In genomic region chr6:42509311-42509710, GRCm38 (mm10) we compare ENCODE assay signal across 26 mouse cellular contexts. TPM values are rescaled to one million over a fixed set of nuclear protein-coding genes. Genes with fewer than 3 reads are reported as not detected.
DNase-seq lines count a peak whose midpoint lies in the region; ATAC-seq and TF ChIP-seq lines count a peak whose summit lies in the region.
"Had no signal": no experiment of that assay in that cellular context is flagged by ENCODE, and none has a peak within 500 bp of the region (broad histone marks: within the 10 kb centered on the region; RNA-seq: fewer than 3 reads in every experiment).

No protein-coding gene starts in this region.

- H3K27ac ChIP-seq in lung, embryonic 14.5 days (ENCODE audit: low read depth): no peak overlapping the region
- H3K27ac ChIP-seq: embryonic facial prominence, embryonic 12.5 days; hindbrain, embryonic 10.5 days; hindbrain, embryonic 14.5 days; intestine, embryonic 15.5 days had no signal

- H3K36me3 ChIP-seq in lung, embryonic 14.5 days (ENCODE audit: insufficient read depth): no peaks in the 10 kb centered on the region
- H3K36me3 ChIP-seq: embryonic facial prominence, embryonic 12.5 days; G1E; heart, embryonic 12.5 days; hindbrain, embryonic 10.5 days; intestine, embryonic 15.5 days had no signal

- no peak overlapping the region for H3K4me3 ChIP-seq in lung, embryonic 14.5 days (ENCODE audit: low read depth, low read length)
- H3K4me3 ChIP-seq: embryonic facial prominence, embryonic 12.5 days; heart, embryonic 12.5 days; hindbrain, embryonic 10.5 days; intestine, embryonic 15.5 days had no signal

- no peak overlapping the region for H3K4me2 ChIP-seq in lung, embryonic 14.5 days
- H3K4me2 ChIP-seq: embryonic facial prominence, embryonic 12.5 days; heart, embryonic 12.5 days; hindbrain, embryonic 14.5 days; intestine, embryonic 15.5 days had no signal

- H3K9me3 ChIP-seq in lung, embryonic 14.5 days (ENCODE audit: low read depth, low read length): no peaks in the 10 kb centered on the region
- H3K9me3 ChIP-seq: embryonic facial prominence, embryonic 12.5 days; G1E; heart, embryonic 12.5 days; hindbrain, embryonic 10.5 days; intestine, embryonic 15.5 days had no signal

- no peaks in the 10 kb centered on the region for H3K4me1 ChIP-seq in lung, embryonic 14.5 days (ENCODE audit: insufficient read depth)
- H3K4me1 ChIP-seq: embryonic facial prominence, embryonic 12.5 days; heart, embryonic 12.5 days; hindbrain, embryonic 10.5 days; intestine, embryonic 15.5 days had no signal

- peak; percentile 41 for DNase-seq in lung, embryonic 14.5 days
- no peak for DNase-seq in lung, postnatal 25 days (ENCODE audit: low spot score)
- peak; percentile 93 for DNase-seq in Muller cell, postnatal 12 days (ENCODE audit: inconsistent ontology term)
- DNase-seq in brain, adult 2 months (ENCODE audit: low read depth, low spot score): peak; percentile 2
- DNase-seq in mesoderm, embryonic 11.5 days (ENCODE audit: low read depth, low spot score): peak; percentile 8
- DNase-seq in testis, postnatal 10 days (ENCODE audit: low spot score): no peak
- no peak for DNase-seq in testis, postnatal 14 days (ENCODE audit: low spot score)
- DNase-seq: adrenal gland, postnatal 25 days; B cell, adult 2 months; cerebellum, adult 11 months; cerebellum, adult 8-10 months; cerebellum, postnatal 14 days; embryo, embryonic 11 days; gastrocnemius, postnatal 10 days had no signal

- no peak for ATAC-seq in lung, embryonic 14.5 days (ENCODE audit: insufficient read depth)
- ATAC-seq: activated CD4-positive, CD25-positive, alpha-beta regulatory T cell, adult 4 months; CD4-positive, CD25-positive, alpha-beta regulatory T cell, adult 4 months; forebrain, embryonic 14.5 days; intestine, embryonic 15.5 days; Patski had no signal

- H3K27me3 ChIP-seq in lung, embryonic 14.5 days (ENCODE audit: insufficient read depth, low read length): no peaks in the 10 kb centered on the region
- H3K27me3 ChIP-seq: embryonic facial prominence, embryonic 12.5 days; heart, embryonic 12.5 days; intestine, embryonic 15.5 days; Patski had no signal

- no peak for TF ChIP-seq CTCF in lung, embryonic 14.5 days (IDR thresholded peaks at IDR 0.05; ENCODE audit: low read depth)

- H3K9ac ChIP-seq in lung, embryonic 14.5 days: no peak overlapping the region
- H3K9ac ChIP-seq: embryonic facial prominence, embryonic 12.5 days; heart, embryonic 12.5 days; hindbrain, embryonic 14.5 days; intestine, embryonic 15.5 days had no signal

RNA-seq across cellular contexts. Expression of gene Olfr456, which starts 22.3 kb away (rescaled TPM):
- 0.18 TPM in 1 of 2 replicates, not detected in the other for polyA plus RNA-seq in lung, embryonic 14.5 days (2014; fragmentation: Nextera tagmentation; extraction: Ambion mirVana)
- polyA plus RNA-seq: activated CD4-positive, CD25-positive, alpha-beta regulatory T cell, adult 4 months; CD4-positive, CD25-positive, alpha-beta regulatory T cell, adult 4 months; embryonic facial prominence, embryonic 12.5 days; forebrain, embryonic 14.5 days; frontal cortex, adult 2 months; G1E; heart, embryonic 12.5 days; hindbrain, embryonic 10.5 days; hindbrain, embryonic 14.5 days; intestine, embryonic 15.5 days; Patski had no signal

RNA-seq across cellular contexts. Expression of gene Olfr457, which starts 33.2 kb away (rescaled TPM):
- not detected in 2 replicates for polyA plus RNA-seq in lung, embryonic 14.5 days (2014; fragmentation: Nextera tagmentation; extraction: Ambion mirVana)
- polyA plus RNA-seq: activated CD4-positive, CD25-positive, alpha-beta regulatory T cell, adult 4 months; embryonic facial prominence, embryonic 12.5 days; forebrain, embryonic 14.5 days; frontal cortex, adult 2 months; G1E; heart, embryonic 12.5 days; heart, embryonic 16.5 days; hindbrain, embryonic 10.5 days; hindbrain, embryonic 14.5 days; intestine, embryonic 15.5 days; Patski had no signal

RNA-seq across cellular contexts. Expression of gene Olfr455, which starts 38.1 kb away (rescaled TPM):
- polyA plus RNA-seq in lung, embryonic 14.5 days (2014; fragmentation: Nextera tagmentation; extraction: Ambion mirVana): not detected in 2 replicates
- polyA plus RNA-seq: CD4-positive, CD25-positive, alpha-beta regulatory T cell, adult 4 months; embryonic facial prominence, embryonic 12.5 days; forebrain, embryonic 14.5 days; frontal cortex, adult 2 months; G1E; heart, embryonic 12.5 days; heart, embryonic 16.5 days; hindbrain, embryonic 10.5 days; hindbrain, embryonic 14.5 days; intestine, embryonic 15.5 days; Patski had no signal

RNA-seq across cellular contexts. Expression of gene Olfr458, which starts 44.3 kb away (rescaled TPM):
- polyA plus RNA-seq in lung, embryonic 14.5 days (2014; fragmentation: Nextera tagmentation; extraction: Ambion mirVana): not detected in 2 replicates
- polyA plus RNA-seq: activated CD4-positive, CD25-positive, alpha-beta regulatory T cell, adult 4 months; CD4-positive, CD25-positive, alpha-beta regulatory T cell, adult 4 months; embryonic facial prominence, embryonic 12.5 days; forebrain, embryonic 14.5 days; frontal cortex, adult 2 months; G1E; heart, embryonic 12.5 days; heart, embryonic 16.5 days; hindbrain, embryonic 10.5 days; hindbrain, embryonic 14.5 days; intestine, embryonic 15.5 days; Patski had no signal

Comparison
In these comparisons a context has a peak if more than half of its experiments do, and no peak if none do; other contexts are left out.
1. DNase-seq: peak in lung, embryonic 14.5 days (single experiment), Muller cell, postnatal 12 days (single experiment), brain, adult 2 months (single experiment) and mesoderm, embryonic 11.5 days (single experiment); none in lung, postnatal 25 days (single experiment), testis, postnatal 10 days (single experiment) and testis, postnatal 14 days (single experiment).